Mouse (Mus musculus) kidney, embryonic 15.5 days (tissue): ENCODE measurements around the gene Bean1. TPM values are rescaled to one million over a fixed set of nuclear protein-coding genes. Genes with fewer than 3 reads are reported as not detected.

ENCODE experiments used
- ATAC-seq: fragments of 200-750 bp; cut with Nextera tagmentation; replicated peaks from 2 replicates; pipeline ENCODE4 v1.8.0; 2017; ENCODE audit warnings: moderate TSS enrichment; ENCODE audit not compliant: low FRiP score
- H3K27ac ChIP-seq: fragments of 300-500 bp; sonication (generic); 2 replicates; pipeline ENCODE4 v1.5.1; 2015; ENCODE audit warnings: mild to moderate bottlenecking, inconsistent platforms
- H3K27me3 ChIP-seq: fragments of 300-500 bp; sonication (generic); 2 replicates; pipeline ENCODE4 v1.6.1; 2015; ENCODE audit warnings: inconsistent platforms
- H3K36me3 ChIP-seq: fragments of 300-500 bp; sonication (generic); 2 replicates; pipeline ENCODE4 v1.6.1; 2015; ENCODE audit warnings: inconsistent platforms
- H3K4me1 ChIP-seq: fragments of 300-500 bp; sonication (generic); 2 replicates; pipeline ENCODE4 v1.6.1; 2015; ENCODE audit warnings: inconsistent platforms
- H3K4me2 ChIP-seq: fragments of 300-500 bp; sonication (generic); 2 replicates; pipeline ENCODE4 v1.6.1; 2015; ENCODE audit warnings: moderate library complexity, mild to moderate bottlenecking, inconsistent platforms
- H3K4me3 ChIP-seq: fragments of 300-500 bp; sonication (generic); replicated peaks from 2 replicates; pipeline ENCODE4 v1.5.1; 2015; ENCODE audit warnings: mild to moderate bottlenecking, inconsistent platforms
- H3K9ac ChIP-seq: fragments of 300-500 bp; sonication (generic); 2 replicates; pipeline ENCODE4 v1.6.1; 2015; ENCODE audit warnings: mild to moderate bottlenecking, inconsistent platforms
- H3K9me3 ChIP-seq: fragments of 300-500 bp; sonication (generic); replicated peaks from 2 replicates; pipeline ENCODE4 v1.6.1; 2016; ENCODE audit warnings: inconsistent platforms
- WGBS: fragments of 180-500 bp; shearing (Covaris S2); methylation state at CpG from one replicate; pipeline ENCODE4 v1.1.7; 2015; ENCODE audit warnings: mixed read lengths; 5-methylcytosine and 5-hydroxymethylcytosine counted together
- polyA plus RNA-seq: library from polyadenylated mRNA; unstranded; fragments of >200 nt; fragmentation: Nextera tagmentation; extraction: Ambion mirVana; gene quantifications from 2 replicates; pipeline ENCODE4 v1.2.1, GENCODE M21; 2015

Bean1 gene
- polyA plus RNA-seq, 1 experiment from 2014 or later: 2.4 TPM

DNA sequence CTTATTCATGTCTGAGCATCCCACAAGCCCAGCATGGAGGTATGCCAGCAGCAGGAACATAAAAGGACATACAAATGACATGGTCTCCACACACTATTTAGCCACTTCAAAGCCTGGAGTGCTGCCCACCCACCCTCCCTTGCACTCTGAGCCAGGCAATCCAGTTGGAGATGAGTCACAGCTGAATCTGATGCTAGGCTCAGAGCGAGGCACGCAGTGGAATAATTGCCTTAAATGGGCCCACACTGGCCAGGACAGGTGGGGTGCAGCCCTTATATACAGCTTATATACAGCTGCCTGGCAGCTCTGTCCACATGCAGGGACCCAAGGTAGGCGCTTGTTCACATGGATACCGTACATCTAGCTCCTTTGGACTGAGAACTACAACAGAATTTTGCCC, 6.8 kb downstream of the Bean1 start:
- Histone ChIP-seq H3K4me3 (no peak overlapping the region), H3K4me2 (no peak overlapping the region), H3K27ac (no peak overlapping the region), H3K36me3 (no peaks in the 10 kb centered on the region), H3K27me3 (peaks cover 22% of the 10 kb centered on the region), H3K9ac (no peak overlapping the region), H3K4me1 (no peaks in the 10 kb centered on the region), H3K9me3 (no peaks in the 10 kb centered on the region)
- peak; percentile 52 for ATAC-seq
- WGBS: 65% methylated on average over 4 of the region's 4 CpGs

- 0 out of 2 replicates have a peak, but pooled peaks cover 7% of the 10 kb centered on the region for H3K4me1 ChIP-seq
- no peak for ATAC-seq
- no peak overlapping the region for H3K4me2 ChIP-seq
- no peak overlapping the region for H3K9ac ChIP-seq
- no peaks in the 10 kb centered on the region for H3K9me3 ChIP-seq
- 15% methylated on average over 6 of the region's 6 CpGs for WGBS
- H3K27ac ChIP-seq: no peak overlapping the region
- H3K36me3 ChIP-seq: no peaks in the 10 kb centered on the region
- no peaks in the 10 kb centered on the region for H3K27me3 ChIP-seq
- H3K4me3 ChIP-seq: no peak overlapping the region
These were observed 14.7 kb downstream of the Bean1 start for GRCm38 (mm10) chr8:104184905-104185304.

- Histone ChIP-seq H3K27me3 (no peaks in the 10 kb centered on the region), H3K4me2 (no peak overlapping the region), H3K4me3 (no peak overlapping the region), H3K9ac (no peak overlapping the region), H3K36me3 (no peaks in the 10 kb centered on the region), H3K4me1 (peaks cover 15% of the 10 kb centered on the region), H3K9me3 (no peaks in the 10 kb centered on the region), H3K27ac (no peak overlapping the region)
- 85% methylated on average over 4 of the region's 4 CpGs for WGBS
- ATAC-seq: no peak
These were observed 16.6 kb downstream of the Bean1 start for GRCm38 (mm10) chr8:104186827-104187226.

DNA sequence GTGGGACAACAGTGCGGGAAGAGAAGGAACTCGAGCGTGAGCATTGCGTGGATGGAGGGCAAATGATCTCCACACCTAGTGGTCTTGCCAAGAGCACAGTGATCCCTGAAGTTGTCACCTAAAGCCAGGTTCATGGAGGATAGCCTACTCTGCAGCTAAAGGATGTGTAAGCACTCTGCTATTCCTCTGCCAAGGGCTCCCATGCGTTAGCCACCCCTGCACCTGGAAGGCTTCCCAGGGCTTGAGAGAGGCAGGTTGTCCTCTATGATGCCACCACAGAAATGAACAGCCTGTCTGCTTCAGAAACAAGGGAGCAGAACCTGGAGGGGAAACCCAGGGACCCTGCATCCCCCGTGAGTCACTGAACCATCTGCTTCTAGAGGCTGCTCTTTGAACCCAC, 17.4 kb downstream of the Bean1 start:
- WGBS: 75% methylated on average over 6 of the region's 6 CpGs
- peaks cover 19% of the 10 kb centered on the region for H3K4me1 ChIP-seq
- H3K27ac ChIP-seq: no peak overlapping the region
- H3K4me2 ChIP-seq: no peak overlapping the region
- H3K36me3 ChIP-seq: no peaks in the 10 kb centered on the region
- H3K27me3 ChIP-seq: no peaks in the 10 kb centered on the region
- no peak overlapping the region for H3K4me3 ChIP-seq
- no peaks in the 10 kb centered on the region for H3K9me3 ChIP-seq
- ATAC-seq: no peak
- H3K9ac ChIP-seq: no peak overlapping the region

GRCm38 (mm10) chr8:104188459-104188858, 18.2 kb downstream of the Bean1 start:
- no peaks in the 10 kb centered on the region for H3K27me3 ChIP-seq

GRCm38 (mm10) chr8:104190777-104191468, 20.7 kb downstream of the Bean1 start:
- no peaks in the 10 kb centered on the region for H3K36me3 ChIP-seq
- peaks cover 12% of the 10 kb centered on the region for H3K4me1 ChIP-seq
- WGBS: 47% methylated on average over 6 of the region's 6 CpGs
- no peaks in the 10 kb centered on the region for H3K27me3 ChIP-seq
- H3K9me3 ChIP-seq: no peaks in the 10 kb centered on the region
- no peak overlapping the region for H3K4me3 ChIP-seq
- ATAC-seq: no peak
- H3K4me2 ChIP-seq: no peak overlapping the region
- no peak overlapping the region for H3K27ac ChIP-seq
- no peak overlapping the region for H3K9ac ChIP-seq

More at GRCm38 (mm10) chr8:104188459-104188858, 18.2 kb downstream of the Bean1 start:
- Histone ChIP-seq H3K27ac (no peak overlapping the region), H3K9me3 (no peaks in the 10 kb centered on the region), H3K4me1 (peaks cover 19% of the 10 kb centered on the region), H3K9ac (no peak overlapping the region), H3K4me3 (no peak overlapping the region), H3K36me3 (no peaks in the 10 kb centered on the region), H3K4me2 (no peak overlapping the region)
- WGBS: 68% methylated on average over 5 of the region's 5 CpGs
- no peak for ATAC-seq

DNA sequence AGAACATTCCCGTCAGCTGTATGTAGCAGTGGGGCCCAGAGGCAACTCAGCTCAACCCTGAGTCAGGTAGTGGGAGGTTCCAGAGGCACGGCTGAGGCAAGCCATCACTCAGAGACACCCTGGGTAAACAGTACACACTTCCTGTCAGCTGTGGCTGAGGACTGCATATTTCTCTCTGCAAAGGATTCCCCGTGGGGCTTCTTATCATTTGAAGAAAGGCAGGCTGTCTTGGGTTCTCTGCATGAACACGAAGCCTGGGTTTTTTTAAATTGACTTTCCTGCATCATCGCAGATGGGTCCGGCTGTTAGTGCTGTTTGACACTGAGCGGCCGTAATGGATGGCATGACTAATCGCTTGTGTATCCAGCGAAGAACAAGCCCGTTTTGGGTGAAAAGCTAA, 21.3 kb downstream of the Bean1 start:
- Histone ChIP-seq H3K9me3 (no peaks in the 10 kb centered on the region), H3K27me3 (no peaks in the 10 kb centered on the region), H3K4me3 (no peak overlapping the region), H3K9ac (no peak overlapping the region), H3K4me1 (peaks cover 12% of the 10 kb centered on the region), H3K36me3 (no peaks in the 10 kb centered on the region), H3K27ac (no peak overlapping the region), H3K4me2 (peak overlapping the region; percentile 13; the same call in 1 of the 2 replicates)
- WGBS: 18% methylated on average over 11 of the region's 11 CpGs
- peak; percentile 88 for ATAC-seq

DNA sequence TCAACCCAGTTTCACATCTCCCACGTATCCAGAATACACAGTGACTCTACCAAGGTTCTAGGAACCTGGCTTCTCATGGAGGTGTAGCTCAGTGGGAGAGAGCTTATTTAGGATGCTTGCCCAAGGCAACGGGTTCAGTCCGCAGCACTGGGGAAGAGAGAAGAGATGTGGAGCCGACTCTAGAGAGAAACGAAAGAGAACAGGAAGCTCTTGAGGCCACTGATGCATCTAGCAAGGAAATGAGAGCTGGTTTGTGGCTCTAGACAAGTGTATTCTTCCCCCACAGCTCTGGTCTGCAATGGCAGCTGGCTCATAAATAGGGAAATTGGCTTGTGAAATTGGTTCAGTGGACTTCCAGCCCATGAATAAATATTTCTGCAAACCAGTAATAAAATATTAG, 29.6 kb downstream of the Bean1 start:
- Histone ChIP-seq H3K9me3 (no peaks in the 10 kb centered on the region), H3K36me3 (no peaks in the 10 kb centered on the region), H3K27ac (no peak overlapping the region), H3K9ac (no peak overlapping the region), H3K4me2 (no peak overlapping the region), H3K27me3 (no peaks in the 10 kb centered on the region), H3K4me1 (peaks cover 5% of the 10 kb centered on the region; the same call in 1 of the 2 replicates), H3K4me3 (no peak overlapping the region)
- WGBS: 67% methylated on average over 5 of the region's 5 CpGs
- no peak for ATAC-seq

- Histone ChIP-seq H3K4me3 (no peak overlapping the region), H3K27ac (no peak overlapping the region), H3K4me2 (no peak overlapping the region), H3K9ac (no peak overlapping the region), H3K9me3 (no peaks in the 10 kb centered on the region), H3K4me1 (peaks cover 5% of the 10 kb centered on the region; the same call in 1 of the 2 replicates), H3K27me3 (no peaks in the 10 kb centered on the region), H3K36me3 (no peaks in the 10 kb centered on the region)
- ATAC-seq: no peak
- 78% methylated on average over 3 of the region's 3 CpGs for WGBS
These were observed 31.4 kb downstream of the Bean1 start for GRCm38 (mm10) chr8:104201622-104202021.

GRCm38 (mm10) chr8:104202320-104202719, 32.1 kb downstream of the Bean1 start:
- Histone ChIP-seq H3K9ac (no peak overlapping the region), H3K4me1 (peaks cover 5% of the 10 kb centered on the region; the same call in 1 of the 2 replicates), H3K27me3 (no peaks in the 10 kb centered on the region), H3K9me3 (no peaks in the 10 kb centered on the region), H3K36me3 (no peaks in the 10 kb centered on the region), H3K4me3 (no peak overlapping the region), H3K27ac (no peak overlapping the region), H3K4me2 (no peak overlapping the region)
- ATAC-seq: peak; percentile 75
- WGBS: 52% methylated on average over 4 of the region's 4 CpGs

DNA sequence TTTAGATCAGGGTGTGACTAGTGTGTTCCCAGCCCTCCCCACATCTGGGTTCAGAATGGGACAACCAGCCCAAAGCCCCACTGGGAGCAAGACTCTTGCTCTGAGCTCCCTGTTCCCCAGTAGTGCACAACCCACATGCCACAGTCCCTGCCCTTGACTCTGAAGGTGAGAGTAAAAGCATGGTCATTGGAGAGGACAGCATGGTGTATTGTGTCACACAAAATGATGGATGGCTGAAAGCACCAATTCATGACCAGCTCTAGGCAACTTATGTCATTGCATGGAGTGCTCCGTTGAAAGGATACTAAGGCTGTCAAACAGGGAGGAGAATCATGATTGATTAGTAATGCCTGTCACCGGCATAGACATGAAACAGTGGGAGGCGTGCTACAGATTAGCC, 35.0 kb downstream of the Bean1 start:
- H3K27me3 ChIP-seq: no peaks in the 10 kb centered on the region
- ATAC-seq: no peak

GRCm38 (mm10) chr8:104217601-104218000, 47.4 kb downstream of the Bean1 start:
- 88% methylated on average over 5 of the region's 5 CpGs for WGBS

More for the DNA sequence above, 35.0 kb downstream of the Bean1 start:
- 57% methylated on average over 3 of the region's 3 CpGs for WGBS
- Histone ChIP-seq H3K4me2 (no peak overlapping the region), H3K4me1 (peaks cover 5% of the 10 kb centered on the region; the same call in 1 of the 2 replicates), H3K4me3 (no peak overlapping the region), H3K9ac (no peak overlapping the region), H3K9me3 (no peaks in the 10 kb centered on the region), H3K27ac (no peak overlapping the region), H3K36me3 (no peaks in the 10 kb centered on the region)

GRCm38 (mm10) chr8:104219079-104219478, 48.8 kb downstream of the Bean1 start:
- H3K27ac ChIP-seq: no peak overlapping the region
- 31% methylated on average over 11 of the region's 11 CpGs for WGBS
- no peak overlapping the region for H3K9ac ChIP-seq
- H3K9me3 ChIP-seq: no peaks in the 10 kb centered on the region
- H3K36me3 ChIP-seq: peaks cover 4% of the 10 kb centered on the region; the same call in 1 of the 2 replicates
- ATAC-seq: no peak
- H3K4me1 ChIP-seq: no peaks in the 10 kb centered on the region
- H3K4me2 ChIP-seq: 0 out of 2 replicates have a peak overlapping the region, but pooled peaks have one; percentile 17
- H3K4me3 ChIP-seq: no peak overlapping the region
- H3K27me3 ChIP-seq: no peaks in the 10 kb centered on the region

More at GRCm38 (mm10) chr8:104217601-104218000, 47.4 kb downstream of the Bean1 start:
- H3K27ac ChIP-seq: no peak overlapping the region
- no peaks in the 10 kb centered on the region for H3K36me3 ChIP-seq
- no peaks in the 10 kb centered on the region for H3K9me3 ChIP-seq
- no peak overlapping the region for H3K4me2 ChIP-seq
- H3K4me3 ChIP-seq: no peak overlapping the region
- no peak for ATAC-seq
- H3K4me1 ChIP-seq: no peaks in the 10 kb centered on the region
- no peaks in the 10 kb centered on the region for H3K27me3 ChIP-seq
- H3K9ac ChIP-seq: no peak overlapping the region
